Mouse (Mus musculus) forebrain, embryonic 16.5 days (tissue): ENCODE measurements around the gene Casc4. TPM values are rescaled to one million over a fixed set of nuclear protein-coding genes. Genes with fewer than 3 reads are reported as not detected.

Experiments
- ATAC-seq: fragments of 200-750 bp; cut with Nextera tagmentation; 2 replicates; pipeline ENCODE4 v1.8.0; 2017; ENCODE audit warnings: mild to moderate bottlenecking, moderate library complexity
- H3K27ac ChIP-seq: fragments of 300-500 bp; sonication (generic); 2 replicates; pipeline ENCODE4 v1.5.1; 2014; ENCODE audit warnings: low read length, control low read depth
- H3K27me3 ChIP-seq: fragments of 300-500 bp; sonication (generic); replicated peaks from 2 replicates; pipeline ENCODE4 v1.6.1; 2014; ENCODE audit warnings: low read length; ENCODE audit not compliant: control insufficient read depth, insufficient read depth
- H3K36me3 ChIP-seq: fragments of 300-500 bp; sonication (generic); 2 replicates; pipeline ENCODE4 v1.6.1; 2014; ENCODE audit not compliant: control insufficient read depth, insufficient read depth
- H3K4me1 ChIP-seq: fragments of 300-500 bp; sonication (generic); replicated peaks from 2 replicates; pipeline ENCODE4 v1.6.1; 2014; ENCODE audit warnings: low read length; ENCODE audit not compliant: control insufficient read depth, insufficient read depth
- H3K4me2 ChIP-seq: fragments of 300-500 bp; sonication (generic); 2 replicates; pipeline ENCODE4 v1.6.1; 2014; ENCODE audit warnings: mild to moderate bottlenecking, low read length, control low read depth
- H3K4me3 ChIP-seq: fragments of 300-500 bp; sonication (generic); replicated peaks from 2 replicates; pipeline ENCODE4 v1.5.1; 2014; ENCODE audit warnings: mild to moderate bottlenecking, low read length, control low read depth
- H3K9ac ChIP-seq: fragments of 300-500 bp; sonication (generic); replicated peaks from 2 replicates; pipeline ENCODE4 v1.6.1; 2014; ENCODE audit warnings: low read depth, low read length, control low read depth
- H3K9me3 ChIP-seq: fragments of 300-500 bp; sonication (generic); 2 replicates; pipeline ENCODE4 v1.6.1; 2016; ENCODE audit warnings: low read length; ENCODE audit not compliant: control insufficient read depth
- WGBS: fragments of 180-500 bp; shearing (Covaris S2); extraction: QIAGEN DNeasy Blood & Tissue Kit; methylation state at CpG from one replicate; pipeline ENCODE4 v1.1.7; 2014; 5-methylcytosine and 5-hydroxymethylcytosine counted together
- polyA plus RNA-seq: library from polyadenylated mRNA; unstranded; fragments of >200 nt; fragmentation: Nextera tagmentation; extraction: Ambion mirVana; gene quantifications from 2 replicates; pipeline ENCODE4 v1.2.1, GENCODE M21; 2015

Casc4 gene
- polyA plus RNA-seq, 1 experiment from 2014 or later: 25.8 TPM

DNA sequence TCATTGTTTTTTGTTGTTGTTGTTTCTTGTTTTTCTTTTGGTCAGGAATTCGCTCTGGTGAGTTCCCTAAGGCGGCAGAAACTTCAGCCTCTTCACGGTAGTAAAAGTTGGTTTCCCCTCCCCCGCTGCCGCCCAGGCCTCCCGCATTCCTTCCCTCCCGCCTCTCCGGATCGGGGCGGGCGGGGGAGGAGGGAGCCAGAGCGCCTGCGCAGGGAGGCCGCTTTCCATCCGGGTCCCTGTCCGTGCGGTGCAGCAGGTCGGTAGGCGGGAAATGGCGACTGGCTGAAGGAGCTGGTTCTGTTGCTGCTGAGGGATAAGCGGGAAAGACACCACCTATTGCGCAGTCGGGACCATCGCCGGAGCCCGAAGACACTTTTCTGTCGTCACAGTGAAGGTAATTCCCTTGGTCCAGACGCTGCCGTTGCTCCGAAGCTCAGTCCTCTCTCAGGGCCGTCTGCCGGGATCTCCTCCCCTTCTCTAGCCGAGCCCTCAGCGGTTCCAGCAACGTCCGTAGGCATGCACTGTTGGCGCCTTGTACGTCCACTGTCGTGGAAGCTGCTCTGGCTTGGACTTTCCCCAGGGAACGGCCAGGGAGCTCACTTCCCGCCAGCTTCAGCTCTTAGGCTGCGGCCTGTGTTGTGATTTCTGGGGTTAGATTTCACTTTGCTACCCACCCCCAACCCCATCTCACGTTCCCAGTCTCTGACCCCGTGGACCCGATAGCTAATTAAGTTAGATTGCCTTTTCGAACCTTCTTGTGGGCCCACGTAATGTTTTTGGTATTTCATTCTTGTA is 89.7 kb downstream of the Casc4 start:
- WGBS: under 1% methylated on average over 47 of the region's 47 CpGs
- H3K4me1 ChIP-seq: peaks cover 18% of the 10 kb centered on the region
- peak overlapping the region; percentile 86 for H3K9ac ChIP-seq

DNA sequence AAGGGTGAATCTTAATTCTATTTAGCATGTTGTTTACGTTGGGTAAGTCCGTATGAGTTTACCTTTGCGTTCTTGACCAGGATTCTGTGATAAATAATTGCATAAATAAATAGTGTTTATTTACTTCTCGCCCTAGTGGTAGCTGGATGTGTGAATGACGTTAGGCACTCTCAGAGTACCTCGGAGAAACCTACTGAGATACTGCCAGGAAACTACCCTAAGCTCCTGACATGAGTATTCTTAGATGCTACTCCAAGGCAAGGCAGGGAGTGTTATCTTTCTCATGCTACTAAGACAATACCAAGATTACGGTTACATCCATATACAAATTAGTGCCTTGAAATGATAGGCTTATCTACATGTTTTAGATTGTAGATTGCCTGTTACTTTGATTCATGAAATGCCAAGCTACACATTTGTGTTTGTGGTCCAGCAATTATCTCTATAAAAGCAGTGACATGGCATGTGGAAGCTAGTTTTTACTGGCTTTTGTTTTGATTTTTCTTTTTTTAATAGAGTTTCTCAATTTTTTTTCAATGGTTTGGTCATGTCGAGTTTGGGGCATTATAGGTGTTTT is 90.5 kb downstream of the Casc4 start:
- Histone ChIP-seq H3K9ac (peak overlapping the region; percentile 86), H3K4me1 (peaks cover 18% of the 10 kb centered on the region), H3K36me3 (peaks cover 3% of the 10 kb centered on the region; the same call in 1 of the 2 replicates), H3K4me2 (peak overlapping the region; percentile 65), H3K27ac (no peak overlapping the region), H3K4me3 (peak overlapping the region; percentile 79), H3K27me3 (no peaks in the 10 kb centered on the region), H3K9me3 (no peaks in the 10 kb centered on the region)
- no peak for ATAC-seq
- WGBS: 12% methylated on average over 8 of the region's 8 CpGs

More for the DNA sequence above, 89.7 kb downstream of the Casc4 start:
- peak; percentile 92 for ATAC-seq
- no peaks in the 10 kb centered on the region for H3K27me3 ChIP-seq
- H3K27ac ChIP-seq: peak overlapping the region; percentile 91
- H3K36me3 ChIP-seq: no peaks in the 10 kb centered on the region
- H3K4me2 ChIP-seq: peak overlapping the region; percentile 65
- H3K4me3 ChIP-seq: peak overlapping the region; percentile 79
- no peaks in the 10 kb centered on the region for H3K9me3 ChIP-seq

Other genes with a start within 250 kb of the Casc4 start
- 32.9 and 34.9 TPM in 2 replicates for gene Frmd5, start 59.9 kb upstream of the Casc4 start, polyA plus RNA-seq
- gene Ctdspl2, start 89.0 kb downstream of the Casc4 start, polyA plus RNA-seq: 49.4 and 49.9 TPM in 2 replicates
- gene Mageb3, start 89.1 kb downstream of the Casc4 start, polyA plus RNA-seq: 0.40 and 1.3 TPM in 2 replicates
- gene Eif3j1, start 161.6 kb downstream of the Casc4 start, polyA plus RNA-seq: 9.9 and 11.0 TPM in 2 replicates